Mouse (Mus musculus) embryonic facial prominence, embryonic 14.5 days (tissue): ENCODE results near the gene Mgat1. TPM values are rescaled to one million over a fixed set of nuclear protein-coding genes. Genes with fewer than 3 reads are reported as not detected.
"Not testable (repeated sequence)": the region's sequence is repeated elsewhere in the genome, so short reads cannot be mapped to it uniquely, and the experiment has no call there.

ENCODE experiments used
- ATAC-seq: fragments of 200-750 bp; cut with Nextera tagmentation; 2 replicates; pipeline ENCODE4 v1.8.0; 2017; ENCODE audit warnings: low read depth, moderate number of reproducible peaks, moderate TSS enrichment
- DNase-seq: peaks from one replicate; pipeline ENCODE4 v3.0.0-alpha.2; 2015; ENCODE audit warnings: low spot score
- H3K27ac ChIP-seq: fragments of 300-500 bp; sonication (generic); replicated peaks from 2 replicates; pipeline ENCODE4 v1.5.1; 2014; ENCODE audit warnings: low read depth, mild to moderate bottlenecking, low read length, moderate library complexity
- H3K27me3 ChIP-seq: fragments of 300-500 bp; sonication (generic); replicated peaks from 2 replicates; pipeline ENCODE4 v1.6.1; 2014; ENCODE audit warnings: low read length; ENCODE audit not compliant: control insufficient read depth, insufficient read depth
- H3K36me3 ChIP-seq: fragments of 300-500 bp; sonication (generic); 2 replicates; pipeline ENCODE4 v1.6.1; 2014; ENCODE audit warnings: low read length, mixed read lengths; ENCODE audit not compliant: control insufficient read depth, insufficient read depth
- H3K4me1 ChIP-seq: fragments of 300-500 bp; sonication (generic); 2 replicates; pipeline ENCODE4 v1.6.1; 2014; ENCODE audit warnings: antibody characterized with exemption, low read length; ENCODE audit not compliant: control insufficient read depth, insufficient read depth
- H3K4me2 ChIP-seq: fragments of 300-500 bp; sonication (generic); 2 replicates; pipeline ENCODE4 v1.6.1; 2014; ENCODE audit warnings: low read depth, mild to moderate bottlenecking, low read length, moderate library complexity, mixed read lengths
- H3K4me3 ChIP-seq: fragments of 300-500 bp; sonication (generic); 2 replicates; pipeline ENCODE4 v1.5.1; 2014; ENCODE audit warnings: low read depth, mild to moderate bottlenecking, low read length
- H3K9ac ChIP-seq: fragments of 300-500 bp; sonication (generic); 2 replicates; pipeline ENCODE4 v1.6.1; 2014; ENCODE audit warnings: low read depth, mild to moderate bottlenecking, low read length, moderate library complexity, mixed read lengths
- H3K9me3 ChIP-seq: fragments of 300-500 bp; sonication (generic); 2 replicates; pipeline ENCODE4 v1.6.1; 2016; ENCODE audit warnings: low read length; ENCODE audit not compliant: control insufficient read depth
- WGBS: fragments of 180-500 bp; shearing (Covaris S2); extraction: QIAGEN DNeasy Blood & Tissue Kit; methylation state at CpG from one replicate; pipeline ENCODE4 v1.1.7; 2014; 5-methylcytosine and 5-hydroxymethylcytosine counted together
- polyA plus RNA-seq: library from polyadenylated mRNA; unstranded; fragments of >200 nt; fragmentation: Nextera tagmentation; extraction: Ambion mirVana; gene quantifications from 2 replicates; pipeline ENCODE4 v1.2.1, GENCODE M21; 2014

Mgat1 gene
- polyA plus RNA-seq: 66.0 and 67.3 TPM in 2 replicates

GRCm38 (mm10) chr11:49243727-49244594 is at the start of gene Mgat1:
Gene Mgat1, plus strand, starts transcription at chr11:49244191.
- WGBS: 0% methylated on average over 47 of the region's 60 CpGs
- Histone ChIP-seq H3K4me3 (peak within 1 kb of the TSS; percentile 47), H3K9ac (peak within 1 kb of the TSS; percentile 69), H3K4me2 (peak within 1 kb of the TSS; percentile 58), H3K36me3 (no peaks in the 10 kb centered on the region), H3K27ac (peak within 1 kb of the TSS; percentile 94), H3K4me1 (peaks cover 27% of the 10 kb centered on the region), H3K27me3 (no peaks in the 10 kb centered on the region), H3K9me3 (no peaks in the 10 kb centered on the region)
- peak; percentile 94 for ATAC-seq
- DNase-seq: peak; percentile 98

GRCm38 (mm10) chr11:49194771-49195170 is 49.2 kb upstream of the Mgat1 start:
- 96% methylated on average over 5 of the region's 9 CpGs for WGBS

GRCm38 (mm10) chr11:49195819-49196322 is 48.1 kb upstream of the Mgat1 start:
- H3K27ac ChIP-seq: no peak overlapping the region
- no peak overlapping the region for H3K4me2 ChIP-seq
- WGBS: 85% methylated on average over 7 of the region's 7 CpGs
- no peaks in the 10 kb centered on the region for H3K4me1 ChIP-seq
- H3K36me3 ChIP-seq: no peaks in the 10 kb centered on the region
- no peak for DNase-seq
- no peak overlapping the region for H3K9ac ChIP-seq
- H3K9me3 ChIP-seq: no peaks in the 10 kb centered on the region
- no peak overlapping the region for H3K4me3 ChIP-seq
- ATAC-seq: no peak
- H3K27me3 ChIP-seq: no peaks in the 10 kb centered on the region

More at GRCm38 (mm10) chr11:49194771-49195170, 49.2 kb upstream of the Mgat1 start:
- H3K9ac ChIP-seq, H3K27ac ChIP-seq, H3K27me3 ChIP-seq, H3K4me1 ChIP-seq, H3K4me2 ChIP-seq, ATAC-seq, DNase-seq, H3K36me3 ChIP-seq, H3K9me3 ChIP-seq, H3K4me3 ChIP-seq: not testable (repeated sequence)

GRCm38 (mm10) chr11:49200666-49201065 is 43.3 kb upstream of the Mgat1 start:
- Histone ChIP-seq H3K9ac (no peak overlapping the region), H3K9me3 (no peaks in the 10 kb centered on the region), H3K4me2 (no peak overlapping the region), H3K4me3 (no peak overlapping the region), H3K4me1 (peaks cover 13% of the 10 kb centered on the region; the same call in 1 of the 2 replicates), H3K27me3 (no peaks in the 10 kb centered on the region), H3K36me3 (no peaks in the 10 kb centered on the region), H3K27ac (no peak overlapping the region)
- DNase-seq (no peak), ATAC-seq (no peak)

- no peaks in the 10 kb centered on the region for H3K27me3 ChIP-seq
- no peak overlapping the region for H3K9ac ChIP-seq
- H3K4me2 ChIP-seq: no peak overlapping the region
- DNase-seq (no peak), ATAC-seq (no peak)
- no peak overlapping the region for H3K27ac ChIP-seq
- no peaks in the 10 kb centered on the region for H3K9me3 ChIP-seq
- peaks cover 1% of the 10 kb centered on the region; the same call in 1 of the 2 replicates for H3K36me3 ChIP-seq
- no peak overlapping the region for H3K4me3 ChIP-seq
- peaks cover 13% of the 10 kb centered on the region; the same call in 1 of the 2 replicates for H3K4me1 ChIP-seq
Observed at GRCm38 (mm10) chr11:49201142-49201541, 42.8 kb upstream of the Mgat1 start.

GRCm38 (mm10) chr11:49202071-49202470 is 41.9 kb upstream of the Mgat1 start:
- no peak for ATAC-seq
- H3K9ac ChIP-seq: peak overlapping the region; percentile 99
- peak overlapping the region; percentile 90 for H3K4me3 ChIP-seq
- peaks cover 10% of the 10 kb centered on the region; the same call in 1 of the 2 replicates for H3K36me3 ChIP-seq
- H3K9me3 ChIP-seq: no peaks in the 10 kb centered on the region
- WGBS: 65% methylated on average over 2 of the region's 2 CpGs
- no peaks in the 10 kb centered on the region for H3K27me3 ChIP-seq
- H3K4me2 ChIP-seq: peak overlapping the region; percentile 68
- H3K4me1 ChIP-seq: peaks cover 13% of the 10 kb centered on the region; the same call in 1 of the 2 replicates
- no peak for DNase-seq
- H3K27ac ChIP-seq: 0 out of 2 replicates have a peak overlapping the region, but pooled peaks have one; percentile 99

GRCm38 (mm10) chr11:49202523-49203061 is 41.4 kb upstream of the Mgat1 start:
- DNase-seq: peak; percentile 48

GRCm38 (mm10) chr11:49203129-49203768 is 40.7 kb upstream of the Mgat1 start, which contains the start of gene Zfp62:
Gene Zfp62, plus strand, starts transcription at chr11:49203292.
- Histone ChIP-seq H3K4me3 (peak within 1 kb of the TSS; percentile 90), H3K9ac (peak within 1 kb of the TSS; percentile 99), H3K27ac (peak within 1 kb of the TSS; percentile 99), H3K4me2 (peak within 1 kb of the TSS; percentile 68), H3K9me3 (no peaks in the 10 kb centered on the region), H3K36me3 (peaks cover 14% of the 10 kb centered on the region; the same call in 1 of the 2 replicates), H3K27me3 (no peaks in the 10 kb centered on the region), H3K4me1 (peaks cover 13% of the 10 kb centered on the region; the same call in 1 of the 2 replicates)
- 1% methylated on average over 32 of the region's 47 CpGs for WGBS
- peak; percentile 96 for DNase-seq
- peak; percentile 95 for ATAC-seq

More at GRCm38 (mm10) chr11:49202523-49203061, 41.4 kb upstream of the Mgat1 start:
- peak overlapping the region; percentile 99 for H3K27ac ChIP-seq
- H3K9ac ChIP-seq: peak overlapping the region; percentile 99
- WGBS: 3% methylated on average over 10 of the region's 10 CpGs
- ATAC-seq: peak; percentile 8; the same call in 1 of the 2 replicates
- no peaks in the 10 kb centered on the region for H3K27me3 ChIP-seq
- H3K4me3 ChIP-seq: peak overlapping the region; percentile 90
- peak overlapping the region; percentile 68 for H3K4me2 ChIP-seq
- H3K9me3 ChIP-seq: no peaks in the 10 kb centered on the region
- peaks cover 13% of the 10 kb centered on the region; the same call in 1 of the 2 replicates for H3K4me1 ChIP-seq
- peaks cover 14% of the 10 kb centered on the region; the same call in 1 of the 2 replicates for H3K36me3 ChIP-seq
